Mouse (Mus musculus) cerebellum, postnatal 25 days (tissue): ENCODE measurements around the gene Camkk1.

Experiments used
- DNase-seq, 2 experiments: peaks; one replicate each; pipeline ENCODE4 v3.0.0; 2021; ENCODE audit warnings: mixed read lengths in 2 of 2

Gene Camkk1

GRCm38 (mm10) chr11:73018471-73019146 lies at the start of gene Camkk1:
TSS of gene Camkk1 (plus strand) at chr11:73019008.
- peak; percentile 98 to 99 for DNase-seq

- DNase-seq, result no peak
These were observed 43.8 kb upstream of the Camkk1 start for GRCm38 (mm10) chr11:72974995-72975503.

GRCm38 (mm10) chr11:72982516-72982915 lies 36.3 kb upstream of the Camkk1 start:
- peak; percentile 33 to 45 for DNase-seq

- peak in 1 of 2 experiments; percentile 50 for DNase-seq
These were observed 35.5 kb upstream of the Camkk1 start for GRCm38 (mm10) chr11:72983283-72983682.

- DNase-seq, result no peak
These were observed 32.1 kb upstream of the Camkk1 start for GRCm38 (mm10) chr11:72986745-72987144.

- DNase-seq, result no peak
These were observed 31.6 kb upstream of the Camkk1 start for GRCm38 (mm10) chr11:72987234-72987633.

GRCm38 (mm10) chr11:72987807-72988206 lies 31.0 kb upstream of the Camkk1 start:
- no peak for DNase-seq

GRCm38 (mm10) chr11:72989044-72989443 lies 29.8 kb upstream of the Camkk1 start:
- no peak for DNase-seq

- DNase-seq, result no peak
These were observed 28.1 kb upstream of the Camkk1 start for GRCm38 (mm10) chr11:72990688-72991087.

- DNase-seq, result no peak
These were observed 26.8 kb upstream of the Camkk1 start for GRCm38 (mm10) chr11:72991961-72992360.

GRCm38 (mm10) chr11:72996346-72996745 lies 22.5 kb upstream of the Camkk1 start:
- no peak for DNase-seq

- no peak for DNase-seq
These were observed 22.0 kb upstream of the Camkk1 start for GRCm38 (mm10) chr11:72996781-72997180.

GRCm38 (mm10) chr11:72997529-72998326 lies 21.1 kb upstream of the Camkk1 start:
- DNase-seq, result no peak

GRCm38 (mm10) chr11:72998771-72999170 lies 20.0 kb upstream of the Camkk1 start, which contains the start of gene P2rx1:
TSS of gene P2rx1 (plus strand) at chr11:72999103.
- DNase-seq, result no peak

- peak; percentile 73 to 83 for DNase-seq
These were observed 17.8 kb upstream of the Camkk1 start for GRCm38 (mm10) chr11:73001029-73001428.

GRCm38 (mm10) chr11:73006377-73006776 lies 12.4 kb upstream of the Camkk1 start:
- DNase-seq, result peak; percentile 70 to 80

GRCm38 (mm10) chr11:73007113-73007512 lies 11.7 kb upstream of the Camkk1 start:
- DNase-seq, result peak in 1 of 2 experiments; percentile 34

- peak; percentile 58 to 76 for DNase-seq
These were observed 10.9 kb upstream of the Camkk1 start for GRCm38 (mm10) chr11:73007698-73008481.

- no peak for DNase-seq
These were observed 10.0 kb upstream of the Camkk1 start for GRCm38 (mm10) chr11:73008826-73009225.

- peak; percentile 83 to 87 for DNase-seq
These were observed 9.1 kb upstream of the Camkk1 start for GRCm38 (mm10) chr11:73009531-73010274.

GRCm38 (mm10) chr11:73013981-73014380 lies 4.8 kb upstream of the Camkk1 start:
- peak in 1 of 2 experiments; percentile 39 for DNase-seq

GRCm38 (mm10) chr11:73014831-73015344 lies 3.9 kb upstream of the Camkk1 start:
- DNase-seq, result peak; percentile 79 to 85
